Mouse (Mus musculus): ENCODE measurements at regions not wholly inside any gene's neighbourhood (a gene's known extent, or its start where the extent isn't known, plus 50 kb on each side); places are given as distances from the start of the nearest gene placed in this dataset.

DNA sequence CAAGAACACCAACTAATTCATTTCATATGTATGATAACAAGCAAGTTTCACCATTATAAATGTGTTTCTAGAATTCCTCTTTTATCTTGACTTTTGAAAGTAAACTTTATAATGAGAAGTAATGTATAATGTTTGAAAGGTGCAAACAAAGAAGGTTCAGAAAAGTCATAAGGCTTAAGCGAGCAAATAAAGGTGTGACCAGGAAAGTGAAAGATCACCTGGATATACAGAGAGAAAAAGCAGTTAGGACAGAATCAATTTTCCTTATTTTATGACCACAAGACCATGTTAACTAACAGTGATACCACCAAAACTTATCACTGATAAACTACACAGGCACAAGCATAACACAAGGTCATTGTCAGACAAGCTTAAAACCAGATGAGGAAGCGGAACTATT is 97.2 kb upstream of the Steap4 start:
- no peak overlapping the region for H3K27ac ChIP-seq (ENCODE audit: control insufficient read depth, insufficient read depth, low read depth, low read length)
- H3K36me3 ChIP-seq (ENCODE audit: control insufficient read depth, insufficient read depth, low read length), result no peaks in the 10 kb centered on the region
- H3K4me1 ChIP-seq (ENCODE audit: control insufficient read depth, insufficient read depth, low read length), result no peaks in the 10 kb centered on the region
- H3K4me3 ChIP-seq (ENCODE audit: control insufficient read depth, low read depth, low read length), result no peak overlapping the region
- no peak for TF ChIP-seq CTCF (IDR thresholded peaks at IDR 0.05; ENCODE audit: control insufficient read depth, insufficient read depth, insufficient replicate concordance, low read depth, low read length)
- no peak for TF ChIP-seq POLR2A (IDR thresholded peaks at IDR 0.05; ENCODE audit: control insufficient read depth, low read depth, low read length)
- no peaks in the 10 kb centered on the region for H3K27me3 ChIP-seq (ENCODE audit: control insufficient read depth, insufficient read depth, low read length)

DNA sequence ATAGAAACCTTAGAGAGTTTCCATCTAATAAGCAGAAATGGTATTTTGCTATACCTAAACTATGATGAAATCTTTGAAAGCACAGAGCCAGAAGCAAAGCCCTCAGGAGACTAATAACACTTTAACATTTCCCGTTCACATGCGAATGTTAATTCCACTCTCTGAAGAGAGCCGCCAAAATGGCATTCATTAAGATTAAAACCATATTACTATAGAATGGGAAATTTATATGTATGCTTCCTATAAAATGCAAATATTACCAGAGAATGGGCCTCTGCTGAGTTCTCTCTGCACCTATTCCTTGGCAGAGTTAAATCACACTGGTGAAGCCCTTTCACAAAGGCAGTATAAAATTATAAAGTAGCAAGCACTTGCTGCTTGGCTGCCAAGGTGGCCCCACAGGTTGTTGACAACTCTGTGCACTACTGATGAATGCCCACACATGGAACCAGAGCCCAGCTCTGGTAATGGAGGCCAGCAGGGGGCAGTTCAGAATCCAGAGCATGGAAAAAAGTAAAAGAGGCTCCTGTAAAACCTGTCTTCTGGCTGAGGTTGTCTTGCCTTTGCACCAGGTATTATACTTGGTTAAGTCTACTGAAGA is 94.1 kb upstream of the Steap4 start:
- Histone ChIP-seq H3K4me1 (ENCODE audit: control insufficient read depth, insufficient read depth, low read length) (no peaks in the 10 kb centered on the region), H3K4me3 (ENCODE audit: control insufficient read depth, low read depth, low read length) (no peak overlapping the region), H3K27ac (ENCODE audit: control insufficient read depth, insufficient read depth, low read depth, low read length) (no peak overlapping the region), H3K27me3 (ENCODE audit: control insufficient read depth, insufficient read depth, low read length) (no peaks in the 10 kb centered on the region), H3K36me3 (ENCODE audit: control insufficient read depth, insufficient read depth, low read length) (no peaks in the 10 kb centered on the region)
- TF ChIP-seq CTCF (IDR thresholded peaks at IDR 0.05; ENCODE audit: control insufficient read depth, insufficient read depth, insufficient replicate concordance, low read depth, low read length) (no peak), POLR2A (IDR thresholded peaks at IDR 0.05; ENCODE audit: control insufficient read depth, low read depth, low read length) (no peak)

- Histone ChIP-seq H3K4me1 (ENCODE audit: control insufficient read depth, insufficient read depth, low read length) (no peaks in the 10 kb centered on the region), H3K27me3 (ENCODE audit: control insufficient read depth, insufficient read depth, low read length) (no peaks in the 10 kb centered on the region), H3K27ac (ENCODE audit: control insufficient read depth, insufficient read depth, low read depth, low read length) (no peak overlapping the region), H3K4me3 (ENCODE audit: control insufficient read depth, low read depth, low read length) (no peak overlapping the region), H3K36me3 (ENCODE audit: control insufficient read depth, insufficient read depth, low read length) (no peaks in the 10 kb centered on the region)
- TF ChIP-seq CTCF (IDR thresholded peaks at IDR 0.05; ENCODE audit: control insufficient read depth, insufficient read depth, insufficient replicate concordance, low read depth, low read length), result peak; percentile 18; the same call in 1 of the 2 replicates
- no peak for TF ChIP-seq POLR2A (IDR thresholded peaks at IDR 0.05; ENCODE audit: control insufficient read depth, low read depth, low read length)
Measured at GRCm38 (mm10) chr5:7899537-7899936, 60.7 kb upstream of the Steap4 start.

All from testis, adult 2 months (tissue).